Mouse (Mus musculus): ENCODE measurements at regions not wholly inside any gene's neighbourhood (a gene's known extent, or its start where the extent isn't known, plus 50 kb on each side); places are given as distances from the start of the nearest gene placed in this dataset.

GRCm38 (mm10) chr1:64255554-64256295, 133.6 kb upstream of the Klf7 start:
- H3K4me3 ChIP-seq = peak overlapping the region; percentile 21
- H3K27ac ChIP-seq = no peak overlapping the region
- no peak for TF ChIP-seq CTCF (IDR thresholded peaks at IDR 0.05)
- intact Hi-C loops (cut with DNase I) = loop anchor here (5.0 kb wide), 1 partner anchor 38 kb away; no protein-coding TSS in a partner anchor
- DNase-seq = no peak

GRCm38 (mm10) chr1:64254673-64255072, 132.6 kb upstream of the Klf7 start:
- Histone ChIP-seq H3K4me3 (no peak overlapping the region), H3K27ac (no peak overlapping the region)
- intact Hi-C loops (cut with DNase I) = loop anchor here (5.0 kb wide), 1 partner anchor 37 kb away; no protein-coding TSS in a partner anchor
- DNase-seq = no peak
- no peak for TF ChIP-seq CTCF (IDR thresholded peaks at IDR 0.05)

- no peak for DNase-seq
- no peak overlapping the region for H3K4me3 ChIP-seq
- H3K27ac ChIP-seq = no peak overlapping the region
- TF ChIP-seq CTCF (IDR thresholded peaks at IDR 0.05) = no peak
- intact Hi-C loops (cut with DNase I) = no loop called here
These were observed 131.9 kb upstream of the Klf7 start for GRCm38 (mm10) chr1:64253996-64254395.

- no peak for TF ChIP-seq CTCF (IDR thresholded peaks at IDR 0.05)
- H3K4me3 ChIP-seq = no peak overlapping the region
- intact Hi-C loops (cut with DNase I) = no loop called here
These were observed 120.3 kb upstream of the Klf7 start for GRCm38 (mm10) chr1:64242401-64242800.

GRCm38 (mm10) chr1:64229654-64230053, 107.6 kb upstream of the Klf7 start:
- DNase-seq = no peak
- no peak for TF ChIP-seq CTCF (IDR thresholded peaks at IDR 0.05)
- no peak overlapping the region for H3K27ac ChIP-seq
- intact Hi-C loops (cut with DNase I) = loop anchor here (10.0 kb wide), 1 partner anchor 75 kb away; no protein-coding TSS in a partner anchor
- H3K4me3 ChIP-seq = no peak overlapping the region

More at GRCm38 (mm10) chr1:64242401-64242800, 120.3 kb upstream of the Klf7 start:
- no peak overlapping the region for H3K27ac ChIP-seq
- DNase-seq = no peak

GRCm38 (mm10) chr1:64226001-64226918, 104.2 kb upstream of the Klf7 start:
- DNase-seq = peak; percentile 46
- intact Hi-C loops (cut with DNase I) = loop anchor here (10.0 kb wide), 1 partner anchor 79 kb away; no protein-coding TSS in a partner anchor
- H3K27ac ChIP-seq = peak overlapping the region; percentile 75
- no peak for TF ChIP-seq CTCF (IDR thresholded peaks at IDR 0.05)
- H3K4me3 ChIP-seq = peak overlapping the region; percentile 43

GRCm38 (mm10) chr1:64223779-64224687, 102.0 kb upstream of the Klf7 start:
- no peak for TF ChIP-seq CTCF (IDR thresholded peaks at IDR 0.05)
- Histone ChIP-seq H3K4me3 (peak overlapping the region; percentile 43), H3K27ac (peak overlapping the region; percentile 56)
- peak; percentile 16 for DNase-seq
- intact Hi-C loops (cut with DNase I) = loop anchor here (10.0 kb wide), 1 partner anchor 81 kb away; no protein-coding TSS in a partner anchor

- intact Hi-C loops (cut with DNase I) = loop anchor here (10.0 kb wide), 1 partner anchor 82 kb away; no protein-coding TSS in a partner anchor
- peak overlapping the region; percentile 56 for H3K27ac ChIP-seq
- no peak for TF ChIP-seq CTCF (IDR thresholded peaks at IDR 0.05)
- H3K4me3 ChIP-seq = no peak overlapping the region
- DNase-seq = no peak
These were observed 100.4 kb upstream of the Klf7 start for GRCm38 (mm10) chr1:64222475-64222874.

- intact Hi-C loops (cut with DNase I) = loop anchor here (10.0 kb wide), 1 partner anchor 84 kb away; no protein-coding TSS in a partner anchor
- DNase-seq = no peak
- Histone ChIP-seq H3K27ac (no peak overlapping the region), H3K4me3 (no peak overlapping the region)
- no peak for TF ChIP-seq CTCF (IDR thresholded peaks at IDR 0.05)
These were observed 98.4 kb upstream of the Klf7 start for GRCm38 (mm10) chr1:64220486-64220885.

- TF ChIP-seq CTCF (IDR thresholded peaks at IDR 0.05) = no peak
- intact Hi-C loops (cut with DNase I) = loop anchor here (10.0 kb wide), 1 partner anchor 85 kb away; no protein-coding TSS in a partner anchor
- Histone ChIP-seq H3K27ac (no peak overlapping the region), H3K4me3 (no peak overlapping the region)
- DNase-seq = no peak
These were observed 98.0 kb upstream of the Klf7 start for GRCm38 (mm10) chr1:64220040-64220439.

GRCm38 (mm10) chr1:64215646-64216045, 93.6 kb upstream of the Klf7 start:
- no peak for TF ChIP-seq CTCF (IDR thresholded peaks at IDR 0.05)
- intact Hi-C loops (cut with DNase I) = loop anchor here (5.0 kb wide), 1 partner anchor 42 kb away; no protein-coding TSS in a partner anchor
- Histone ChIP-seq H3K4me3 (no peak overlapping the region), H3K27ac (no peak overlapping the region)
- DNase-seq = no peak

GRCm38 (mm10) chr1:64209131-64209530, 87.0 kb upstream of the Klf7 start:
- H3K27ac ChIP-seq = no peak overlapping the region
- DNase-seq = no peak
- H3K4me3 ChIP-seq = no peak overlapping the region
- no peak for TF ChIP-seq CTCF (IDR thresholded peaks at IDR 0.05)
- intact Hi-C loops (cut with DNase I) = no loop called here

All from gastrocnemius, adult 2 months (tissue).